In the genomic region with DNA sequence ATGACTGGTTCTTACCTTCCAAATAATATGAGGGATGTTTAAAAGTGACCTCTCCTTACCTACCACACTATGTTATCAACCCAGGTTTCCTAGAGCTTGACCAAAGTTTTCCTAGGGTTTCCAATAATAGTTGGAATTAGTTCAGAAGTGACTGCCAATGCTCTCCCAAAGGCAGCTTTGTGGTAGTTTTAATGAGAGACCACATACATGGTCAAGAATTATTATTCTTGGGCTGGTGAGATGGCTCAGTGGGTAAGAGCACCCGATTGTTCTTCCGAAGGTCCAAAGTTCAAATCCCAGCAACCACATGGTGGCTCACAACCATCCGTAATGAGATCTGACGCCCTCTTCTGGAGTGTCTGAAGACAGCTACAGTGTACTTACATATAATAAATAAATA, we compare ENCODE assay signal across 4 mouse cellular contexts. TPM values are rescaled to one million over a fixed set of nuclear protein-coding genes. Genes with fewer than 3 reads are reported as not detected.
A peak's percentile ranks its signal among the peaks of the same experiment; 100 is the strongest.
DNase-seq lines count a peak whose midpoint lies in the region; TF ChIP-seq lines count a peak whose summit lies in the region.
"Not testable (repeated sequence)": the region's sequence is repeated elsewhere in the genome, so short reads cannot be mapped to it uniquely, and the experiment has no call there.

No protein-coding gene starts in this region.

- not testable (repeated sequence) for TF ChIP-seq CTCF in CH12.LX (conservative IDR thresholded peaks at IDR 0.05 in 1 of 2, IDR thresholded peaks at IDR 0.05 in 1 of 2; ENCODE audit: low read depth in 2 of 2, low read length in 2 of 2); MEL (IDR thresholded peaks at IDR 0.05 in 2 of 3, conservative IDR thresholded peaks at IDR 0.05 in 1 of 3; ENCODE audit: control insufficient read depth in 1 of 3, insufficient read depth in 1 of 3, low read depth in 2 of 3, low read length in 3 of 3, poor library complexity in 1 of 3, severe bottlenecking in 1 of 3)

- not testable (repeated sequence) for H3K36me3 ChIP-seq in CH12.LX (replicated peaks in 1 of 2; ENCODE audit: control insufficient read depth in 1 of 2, insufficient read depth in 1 of 2, low read length in 1 of 2); MEL (ENCODE audit: control insufficient read depth in 1 of 2, insufficient read depth in 2 of 2, low read length in 2 of 2)

- H3K4me1 ChIP-seq in CH12.LX (ENCODE audit: control insufficient read depth in 1 of 2, insufficient read depth in 2 of 2): peaks cover 0 to 13% of the 10 kb centered on the region in 2 experiments; a peak in 2 of 4 replicates
- H3K4me1 ChIP-seq in MEL (ENCODE audit: control insufficient read depth in 1 of 2, insufficient read depth in 2 of 2, low read length in 2 of 2): not testable (repeated sequence)

- not testable (repeated sequence) for TF ChIP-seq POLR2A in CH12.LX (IDR thresholded peaks at IDR 0.05; ENCODE audit: low read depth, low read length); MEL (IDR thresholded peaks at IDR 0.05; ENCODE audit: control insufficient read depth in 1 of 2, insufficient read depth in 1 of 2, low read depth in 1 of 2, low read length in 2 of 2, poor library complexity in 1 of 2)

- H3K79me2 ChIP-seq in CH12.LX (replicated peaks; ENCODE audit: control insufficient read depth, extremely low read depth, insufficient read depth, poor library complexity, severe bottlenecking); MEL (ENCODE audit: control insufficient read depth, insufficient read depth, low read length, poor library complexity): not testable (repeated sequence)

- not testable (repeated sequence) for H3K27me3 ChIP-seq in CH12.LX (replicated peaks); MEL (ENCODE audit: control insufficient read depth in 1 of 2, insufficient read depth in 2 of 2, low read length in 2 of 2)

- H3K9ac ChIP-seq in CH12.LX (ENCODE audit: insufficient read depth, low read depth); MEL (ENCODE audit: control insufficient read depth, low read depth, low read length, poor library complexity, severe bottlenecking): not testable (repeated sequence)

- not testable (repeated sequence) for TF ChIP-seq RAD21 in CH12.LX (IDR thresholded peaks at IDR 0.05; ENCODE audit: low read depth, low read length); MEL (IDR thresholded peaks at IDR 0.05; ENCODE audit: low read depth, low read length)

- H3K4me3 ChIP-seq in CH12.LX (replicated peaks in 1 of 3; ENCODE audit: low read depth in 2 of 3, low read length in 2 of 3, poor library complexity in 1 of 3); MEL (ENCODE audit: control insufficient read depth in 1 of 2, insufficient read depth in 1 of 2, low read depth in 2 of 2, low read length in 2 of 2): not testable (repeated sequence)

- not testable (repeated sequence) for H3K4me2 ChIP-seq in CH12.LX (ENCODE audit: insufficient read depth, low read depth, poor library complexity, severe bottlenecking)

- dilution Hi-C loops in CH12.LX (cut with MboI; ENCODE audit: extremely low pct_ligation_motif_present, extremely low pct_unique_long_range_greater_than_20kb, low sequenced_read_pairs): not testable (repeated sequence)

- H3K27ac ChIP-seq in CH12.LX (ENCODE audit: insufficient read depth, low read depth); MEL (ENCODE audit: control insufficient read depth, low read depth, low read length): not testable (repeated sequence)

- in situ Hi-C loops in CH12.LX (cut with MboI; ENCODE audit: low pct_ligation_motif_present, low pct_unique_long_range_greater_than_20kb, low sequenced_read_pairs): not testable (repeated sequence)

- DNase-seq in A20 (ENCODE audit: low read depth, low spot score): peak; percentile 18
- DNase-seq in CH12.LX (ENCODE audit: extremely low read depth): not testable (repeated sequence)
- peak; percentile 3 for DNase-seq in MEL (ENCODE audit: low read depth, low spot score)
- DNase-seq in induced T-regulatory cell, adult 2 months (ENCODE audit: low read depth): peak; percentile 3

- not testable (repeated sequence) for TF ChIP-seq EP300 in CH12.LX (IDR thresholded peaks at IDR 0.05; ENCODE audit: low read length); MEL (IDR thresholded peaks at IDR 0.05; ENCODE audit: low read depth in 1 of 2, low read length in 2 of 2)

- not testable (repeated sequence) for H3K9me3 ChIP-seq in CH12.LX (replicated peaks; ENCODE audit: low read length); MEL (replicated peaks; ENCODE audit: insufficient read depth, low read length)

TF ChIP-seq in CH12.LX, 34 proteins besides CTCF, POLR2A, EP300 and RAD21:
- TF ChIP-seq TBP (conservative IDR thresholded peaks at IDR 0.05; ENCODE audit: low read depth, low read length): peak; percentile 55; the same call in 1 of the 2 replicates

TF ChIP-seq in MEL, 35 proteins besides CTCF, POLR2A, EP300 and RAD21:
- peak; percentile 74 for TF ChIP-seq TBP (IDR thresholded peaks at IDR 0.05; ENCODE audit: low read depth, low read length)

RNA-seq across cellular contexts. Expression of a gene that starts 1.1 kb away (rescaled TPM):
- total RNA-seq in CH12.LX (2012; rRNA removed) (3.8 and 4.5 TPM in 2 replicates), CH12.LX (2014; rRNA removed) (3.5 and 4.3 TPM in 2 replicates), MEL (2012; rRNA removed) (2.0 and 2.3 TPM in 2 replicates)
- polyA plus RNA-seq in CH12.LX (2012; ENCODE audit: insufficient read length, low read depth) (12.3 and 13.9 TPM in 2 replicates), MEL (2012; ENCODE audit: insufficient read depth in 1 of 2, insufficient read length in 2 of 2, low read depth in 1 of 2, low replicate concordance in 2 of 2, missing spikeins in 1 of 2) (10 to 100 TPM in 1 of 2 experiments, 1 to 10 TPM in 1; 8.3 to 51.7 TPM)

RNA-seq across cellular contexts. Expression of a gene that starts 46.9 kb away (rescaled TPM):
- total RNA-seq in CH12.LX (2012; rRNA removed) (29.3 and 36.2 TPM in 2 replicates), CH12.LX (2014; rRNA removed) (44.2 and 52.9 TPM in 2 replicates), MEL (2012; rRNA removed) (64.3 and 69.7 TPM in 2 replicates)
- polyA plus RNA-seq in CH12.LX (2012; ENCODE audit: insufficient read length, low read depth) (48.7 and 53.8 TPM in 2 replicates), MEL (2012; ENCODE audit: insufficient read depth in 1 of 2, insufficient read length in 2 of 2, low read depth in 1 of 2, low replicate concordance in 2 of 2, missing spikeins in 1 of 2) (10 to 100 TPM in 1 of 2 experiments, not detected in 1; 53.6 TPM)
